Mouse (Mus musculus) adrenal gland, postnatal 36 days (tissue): ENCODE measurements around the gene Cd79a. TPM values are rescaled to one million over a fixed set of nuclear protein-coding genes. Genes with fewer than 3 reads are reported as not detected.

Source experiments
- DNase-seq, 2 experiments: peaks; one replicate each; pipeline ENCODE4 v3.0.0; 2021; ENCODE audit warnings: mixed read lengths in 1 of 2
- total RNA-seq, 2 experiments: library from RNA; stranded (reverse); gene quantifications; 2 replicates each; pipeline ENCODE4 v1.2.3; 2021

Cd79a gene
- total RNA-seq, 2 experiments from 2014 or later = 0.20 to 0.26 TPM

DNA sequence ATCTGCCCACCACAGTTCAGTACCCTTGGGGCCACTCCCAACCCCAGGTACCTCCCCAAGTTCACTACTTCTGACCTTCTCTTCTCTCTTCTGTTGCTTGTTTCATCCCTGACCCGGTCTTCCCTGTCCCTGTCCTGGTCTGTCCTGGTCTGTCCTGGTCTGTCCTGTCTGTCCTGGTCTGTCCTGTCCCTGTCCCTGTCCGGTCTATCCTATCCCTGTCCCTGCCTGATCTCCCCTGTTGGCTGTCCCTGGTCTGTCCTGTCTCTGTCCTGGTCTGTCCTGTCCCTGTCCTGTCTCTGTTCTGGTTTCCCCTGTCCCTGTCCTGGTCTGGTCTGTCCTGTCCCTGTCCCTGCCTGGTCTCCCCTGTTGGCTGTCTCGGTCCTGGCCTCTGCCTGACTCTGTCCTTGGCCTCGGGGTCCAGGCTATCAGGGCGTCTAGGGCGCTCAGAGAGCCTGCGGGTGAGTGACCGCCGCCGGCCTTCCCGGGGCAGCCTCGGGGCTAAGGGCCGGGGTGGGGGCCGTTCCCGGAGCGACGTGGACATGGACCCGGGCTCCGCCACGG lies 21.7 kb downstream of the Cd79a start:
- DNase-seq = peak in 1 of 2 experiments; percentile 30

DNA sequence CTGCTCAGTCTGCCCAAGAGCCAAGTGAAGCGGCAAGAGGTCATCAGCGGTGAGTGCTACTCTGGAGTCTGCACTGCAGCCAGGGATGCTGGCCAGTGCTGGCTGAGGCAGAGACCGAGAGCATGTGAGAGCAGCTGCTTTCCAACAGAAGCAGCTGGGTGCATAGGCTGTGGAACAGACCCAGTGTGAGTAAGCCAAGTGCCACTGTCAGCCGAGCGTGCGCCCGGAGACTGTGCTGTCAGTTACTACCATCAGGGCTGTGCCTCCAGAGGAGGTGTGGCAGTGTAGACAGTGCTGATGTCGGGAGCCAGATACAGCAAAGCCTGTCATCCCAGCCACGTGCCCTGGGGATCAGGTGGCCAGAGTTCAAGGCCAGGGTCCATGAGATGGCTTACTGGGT lies 22.5 kb downstream of the Cd79a start:
- no peak for DNase-seq

DNA sequence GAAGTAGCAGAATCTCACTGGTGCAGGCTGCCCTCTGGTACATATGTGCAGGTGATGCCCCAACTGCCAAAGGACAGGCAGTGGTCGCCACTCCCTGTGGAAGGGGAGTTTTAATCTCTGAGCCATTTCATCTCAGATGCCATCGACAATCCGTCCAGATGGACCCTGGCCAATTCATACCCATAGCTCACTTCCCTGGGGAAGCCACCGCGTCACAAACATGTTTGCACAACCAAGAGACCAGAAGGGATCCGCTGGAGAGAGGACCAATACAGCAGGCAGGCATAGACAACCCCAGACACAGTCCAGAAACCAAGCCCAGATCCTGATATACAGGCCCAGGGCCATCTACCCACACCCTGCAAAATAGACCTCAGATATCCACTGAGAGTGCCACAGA lies 33.3 kb downstream of the Cd79a start:
- no peak for DNase-seq

DNA sequence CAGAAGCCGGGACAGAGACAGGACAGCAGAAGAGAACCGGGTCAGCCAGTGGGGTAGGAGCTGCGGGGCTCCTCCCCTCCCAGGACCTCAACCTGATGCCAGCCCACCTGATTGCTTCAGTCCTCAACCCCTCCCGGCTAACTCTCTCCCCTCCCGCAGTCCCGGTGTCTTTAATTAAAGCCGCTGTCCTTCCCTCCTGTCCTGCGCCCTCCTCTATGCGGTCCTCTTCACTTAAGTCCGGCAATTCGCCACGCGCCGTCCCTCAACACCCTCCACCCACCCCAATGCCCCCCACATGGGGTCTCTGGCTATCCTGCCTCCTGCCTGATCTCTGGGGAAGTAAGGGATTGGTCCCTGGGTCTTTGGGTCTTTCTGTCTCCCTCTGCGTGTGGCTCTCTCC lies 34.5 kb downstream of the Cd79a start:
- DNase-seq = no peak

DNA sequence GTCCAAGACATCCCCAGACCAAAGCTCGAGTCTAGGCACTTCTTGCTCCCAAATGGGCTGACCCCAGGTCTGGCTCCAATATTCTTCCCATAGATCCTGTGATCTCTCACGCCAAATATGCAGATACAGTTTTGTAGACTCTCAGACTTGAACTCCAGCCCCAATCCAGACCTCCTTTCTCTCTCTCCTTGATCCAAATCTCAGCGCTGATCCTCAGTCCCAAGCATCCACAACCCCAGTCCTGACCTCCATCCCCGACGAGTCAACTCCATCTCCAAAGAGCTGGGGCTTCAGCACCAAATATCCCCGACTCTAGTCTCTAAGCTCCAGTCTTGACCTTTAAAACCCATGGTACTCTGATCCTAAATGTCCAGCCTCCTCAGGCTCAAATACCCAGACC lies 46.5 kb downstream of the Cd79a start:
- DNase-seq = no peak

DNA sequence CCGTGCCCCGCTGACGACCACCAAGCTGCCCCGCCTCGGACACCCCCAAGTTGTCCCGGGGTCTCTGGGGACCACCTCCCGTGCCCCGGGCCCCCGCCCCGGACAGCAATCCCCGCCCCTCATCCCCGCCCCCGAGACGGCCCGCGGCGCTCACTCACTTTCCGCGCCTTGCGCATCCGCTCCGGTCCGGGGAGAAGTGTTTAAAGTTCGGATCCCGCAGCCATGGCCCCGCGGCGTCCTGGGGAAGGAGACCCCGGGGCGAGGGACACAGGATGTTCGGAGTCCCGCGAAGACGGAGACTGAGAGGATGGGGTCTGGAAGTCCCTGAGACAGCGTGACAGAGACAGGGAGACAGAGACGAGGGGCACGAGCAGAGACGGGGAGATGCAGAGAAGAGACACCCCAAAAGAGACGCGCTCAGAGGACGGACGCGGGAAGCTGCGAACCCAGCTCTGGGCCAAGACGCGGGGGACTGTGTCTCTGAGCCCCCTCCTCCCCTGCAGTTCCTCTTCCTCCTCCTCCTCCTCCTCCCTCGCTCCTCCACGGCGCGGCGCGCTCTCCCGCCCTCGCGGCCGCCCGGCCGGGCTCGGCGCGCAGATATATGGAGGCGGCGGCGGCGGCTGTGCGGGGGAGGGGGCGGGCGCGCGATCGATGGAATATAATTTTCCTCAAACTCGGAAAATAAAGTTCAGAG lies 47.2 kb downstream of the Cd79a start, which contains the start of gene Gm4881:
Gm4881 (minus strand) TSS at position 238 of the 694 bp plus-strand sequence.
- DNase-seq = no peak

DNA sequence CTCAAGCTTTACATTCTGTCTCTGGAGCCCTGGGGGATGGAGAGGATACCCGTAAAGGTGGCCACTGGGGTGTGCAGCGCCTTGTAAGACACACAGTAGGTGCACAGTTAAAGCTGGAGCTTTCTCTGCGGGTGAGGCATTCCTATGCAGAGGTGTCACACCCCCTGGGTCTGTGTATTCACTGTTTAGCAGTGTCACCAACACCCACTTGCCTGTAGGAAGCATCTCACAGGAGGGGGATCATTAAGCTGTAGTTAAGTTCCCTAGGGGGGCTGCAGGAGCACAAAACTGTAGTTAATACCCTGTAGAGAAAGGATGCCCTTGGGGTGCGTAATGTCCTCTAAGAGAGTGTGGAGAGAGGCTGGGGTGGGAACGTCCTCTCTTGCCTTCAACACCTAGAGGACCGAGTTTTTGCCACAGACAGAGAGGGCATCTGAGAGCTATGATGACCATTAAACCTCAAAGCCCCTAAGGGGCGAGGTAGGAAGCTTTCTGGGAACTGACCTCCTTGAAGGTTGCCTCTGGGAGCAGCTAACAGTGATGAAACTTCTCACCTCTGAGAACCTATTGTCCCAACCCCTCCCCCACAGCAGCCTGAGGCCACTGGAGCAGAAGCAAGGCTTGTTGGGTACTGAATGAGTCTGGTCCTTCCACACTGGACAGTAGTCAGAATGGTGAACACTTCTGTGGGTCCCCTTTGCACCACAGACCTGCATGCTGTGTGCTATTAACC lies 50.3 kb downstream of the Cd79a start:
- no peak for DNase-seq

DNA sequence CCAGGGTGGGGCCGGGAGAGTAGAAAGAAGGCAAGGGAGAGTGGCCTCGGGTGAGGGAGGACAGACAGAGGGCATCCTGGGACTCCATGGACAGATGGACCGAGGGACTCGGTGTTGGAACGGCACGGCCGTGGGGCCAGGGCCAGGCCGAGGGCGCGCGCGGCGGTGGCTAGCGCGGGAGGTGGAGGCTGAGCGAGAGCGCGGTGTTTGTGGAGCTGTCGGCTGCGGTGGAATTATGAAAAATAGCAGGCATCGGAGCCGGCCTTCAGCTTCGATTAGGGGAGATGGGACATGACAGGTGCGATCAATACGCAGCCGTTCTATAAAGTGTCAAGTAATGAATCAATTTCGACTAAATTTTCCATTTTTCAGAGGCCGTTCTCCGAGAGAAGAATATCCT lies 51.6 kb downstream of the Cd79a start:
- DNase-seq = no peak

DNA sequence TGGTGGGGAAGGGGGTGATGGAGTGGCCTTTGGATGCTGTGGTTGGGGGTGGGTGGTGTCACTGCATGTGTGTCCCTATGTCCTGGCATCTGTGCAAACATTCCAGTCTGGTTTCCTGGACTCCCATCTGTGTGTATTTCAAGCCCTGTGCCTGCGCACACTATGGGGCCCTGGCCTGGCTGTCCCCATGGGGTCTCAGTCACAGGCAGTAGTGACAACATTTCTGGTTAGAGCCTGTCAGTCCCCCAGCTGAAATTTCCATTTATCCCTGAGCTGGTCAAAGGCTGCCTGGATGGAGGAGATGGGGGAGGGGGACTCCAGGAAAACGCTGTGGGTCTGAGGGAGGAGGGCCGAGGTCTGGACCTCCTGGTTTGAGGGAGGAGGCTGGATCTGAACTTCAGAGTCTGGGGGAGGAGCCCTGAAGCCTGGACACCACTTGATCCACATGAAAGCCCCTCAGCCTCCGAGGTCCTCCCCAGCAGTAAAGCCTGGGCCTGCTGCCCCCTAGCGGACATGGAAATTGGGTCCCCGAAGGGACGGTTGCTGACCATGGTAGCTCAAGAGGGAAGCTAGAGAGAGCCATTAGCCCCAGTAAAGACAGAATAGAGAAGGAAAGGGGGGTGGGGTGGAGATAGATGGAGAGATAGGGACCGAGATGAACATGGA lies 52.9 kb downstream of the Cd79a start:
- DNase-seq = peak; percentile 74 to 84

Other genes with a start within 250 kb of the Cd79a start
- not detected for gene Tex101, start 220.7 kb upstream of the Cd79a start, total RNA-seq
- not detected for gene BC049730, start 188.1 kb upstream of the Cd79a start, total RNA-seq
- gene Gm4763, start 170.5 kb upstream of the Cd79a start, total RNA-seq = not detected
- under 1 TPM in 1 of 2 experiments, not detected in 1; 0.20 TPM for gene Cd177, start 137.1 kb upstream of the Cd79a start, total RNA-seq
- gene Ceacam10, start 120.2 kb upstream of the Cd79a start, total RNA-seq = not detected
- gene Gm9844, start 35.2 kb upstream of the Cd79a start, total RNA-seq = not detected
- not detected for gene Lypd4, start 27.4 kb upstream of the Cd79a start, total RNA-seq
- not detected for gene Dmrtc2, start 27.3 kb upstream of the Cd79a start, total RNA-seq
- gene Rps19, start 13.0 kb upstream of the Cd79a start, total RNA-seq = 1,000 to 10,000 TPM in 1 of 2 experiments, 100 to 1,000 TPM in 1; 964 to 1,011 TPM
- gene Arhgef1, start 5.5 kb downstream of the Cd79a start, total RNA-seq = 10 to 100 TPM; 79.5 to 91.5 TPM
- not detected for gene Gm4881, start 47.1 kb downstream of the Cd79a start, total RNA-seq
- gene Rabac1, start 75.4 kb downstream of the Cd79a start, total RNA-seq = 100 to 1,000 TPM; 325 to 361 TPM
- gene Atp1a3, start 108.6 kb downstream of the Cd79a start, total RNA-seq = 100 to 1,000 TPM in 1 of 2 experiments, 10 to 100 TPM in 1; 69.6 to 106 TPM
- 10 to 100 TPM; 13.4 to 16.9 TPM for gene Grik5, start 175.0 kb downstream of the Cd79a start, total RNA-seq
- 10 to 100 TPM; 20.6 to 20.9 TPM for gene Zfp574, start 175.2 kb downstream of the Cd79a start, total RNA-seq